Mouse (Mus musculus) lung, embryonic 14.5 days (tissue): Measurements from ENCODE around the gene Fam83c. TPM values are rescaled to one million over a fixed set of nuclear protein-coding genes. Genes with fewer than 3 reads are reported as not detected.
"Not testable (repeated sequence)": the region's sequence is repeated elsewhere in the genome, so short reads cannot be mapped to it uniquely, and the experiment has no call there.

Source experiments
- ATAC-seq: fragments of 200-750 bp; cut with Nextera tagmentation; 2 replicates; pipeline ENCODE4 v1.8.0; 2017; ENCODE audit warnings: mild to moderate bottlenecking, moderate TSS enrichment, moderate library complexity; ENCODE audit not compliant: insufficient read depth
- DNase-seq: peaks from one replicate; pipeline ENCODE4 v3.0.0-alpha.2; 2015
- H3K27ac ChIP-seq: fragments of 300-500 bp; sonication (generic); 2 replicates; pipeline ENCODE4 v1.5.1; 2014; ENCODE audit warnings: low read depth, mild to moderate bottlenecking, moderate library complexity
- H3K27me3 ChIP-seq: fragments of 300-500 bp; sonication (generic); 2 replicates; pipeline ENCODE4 v1.6.1; 2014; ENCODE audit warnings: low read length, control low read depth; ENCODE audit not compliant: insufficient read depth
- H3K36me3 ChIP-seq: fragments of 300-500 bp; sonication (generic); 2 replicates; pipeline ENCODE4 v1.6.1; 2014; ENCODE audit warnings: control low read depth; ENCODE audit not compliant: insufficient read depth
- H3K4me1 ChIP-seq: fragments of 300-500 bp; sonication (generic); 2 replicates; pipeline ENCODE4 v1.6.1; 2014; ENCODE audit warnings: antibody characterized with exemption, control low read depth; ENCODE audit not compliant: insufficient read depth
- H3K4me2 ChIP-seq: fragments of 300-500 bp; sonication (generic); 2 replicates; pipeline ENCODE4 v1.6.1; 2014; ENCODE audit warnings: mild to moderate bottlenecking
- H3K4me3 ChIP-seq: fragments of 300-500 bp; sonication (generic); 2 replicates; pipeline ENCODE4 v1.5.1; 2014; ENCODE audit warnings: low read depth, low read length
- H3K9ac ChIP-seq: fragments of 300-500 bp; sonication (generic); 2 replicates; pipeline ENCODE4 v1.6.1; 2014
- H3K9me3 ChIP-seq: fragments of 300-500 bp; sonication (generic); 2 replicates; pipeline ENCODE4 v1.6.1; 2016; ENCODE audit warnings: low read depth, low read length, control low read depth
- CTCF ChIP-seq: IDR thresholded peaks from 2 replicates; pipeline ENCODE4 v1.5.1; 2016; ENCODE audit warnings: antibody characterized with exemption, low read depth
- WGBS: fragments of 180-500 bp; shearing (Covaris S2); extraction: QIAGEN DNeasy Blood & Tissue Kit; methylation state at CpG from one replicate; pipeline ENCODE4 v1.1.7; 2014; 5-methylcytosine and 5-hydroxymethylcytosine counted together
- polyA plus RNA-seq: library from polyadenylated mRNA; unstranded; fragments of >200 nt; fragmentation: Nextera tagmentation; extraction: Ambion mirVana; gene quantifications from 2 replicates; pipeline ENCODE4 v1.2.1, GENCODE M21; 2014

Gene Fam83c
- polyA plus RNA-seq, 1 experiment from 2014 or later, result 0.11 TPM

DNA sequence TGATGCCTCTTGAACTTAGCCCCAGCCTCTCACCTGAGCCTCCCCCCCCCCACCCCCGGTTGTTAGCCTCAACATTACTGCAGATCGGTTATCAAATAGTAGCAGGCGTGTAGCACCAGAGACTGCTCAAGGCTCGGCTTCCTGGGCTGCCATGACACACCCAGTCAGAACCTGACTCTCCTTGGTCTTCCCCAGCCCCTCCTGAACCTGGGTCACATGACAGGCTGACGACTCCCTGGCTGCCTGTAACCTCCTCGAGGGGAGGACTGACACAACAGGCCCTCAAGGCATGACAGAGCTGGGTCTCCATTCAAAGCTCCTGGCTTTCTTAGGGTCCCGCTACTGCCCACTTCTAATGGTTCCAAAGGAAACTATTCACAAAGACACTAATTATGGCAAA is 14.8 kb upstream of the Fam83c start:
- Histone ChIP-seq H3K27me3 (no peaks in the 10 kb centered on the region), H3K4me2 (no peak overlapping the region), H3K9ac (no peak overlapping the region), H3K4me3 (no peak overlapping the region), H3K27ac (no peak overlapping the region), H3K4me1 (no peaks in the 10 kb centered on the region), H3K36me3 (peaks cover 65% of the 10 kb centered on the region), H3K9me3 (no peaks in the 10 kb centered on the region)
- no peak for ATAC-seq
- TF ChIP-seq CTCF, result no peak
- WGBS, result 64% methylated on average over 7 of the region's 7 CpGs
- no peak for DNase-seq

DNA sequence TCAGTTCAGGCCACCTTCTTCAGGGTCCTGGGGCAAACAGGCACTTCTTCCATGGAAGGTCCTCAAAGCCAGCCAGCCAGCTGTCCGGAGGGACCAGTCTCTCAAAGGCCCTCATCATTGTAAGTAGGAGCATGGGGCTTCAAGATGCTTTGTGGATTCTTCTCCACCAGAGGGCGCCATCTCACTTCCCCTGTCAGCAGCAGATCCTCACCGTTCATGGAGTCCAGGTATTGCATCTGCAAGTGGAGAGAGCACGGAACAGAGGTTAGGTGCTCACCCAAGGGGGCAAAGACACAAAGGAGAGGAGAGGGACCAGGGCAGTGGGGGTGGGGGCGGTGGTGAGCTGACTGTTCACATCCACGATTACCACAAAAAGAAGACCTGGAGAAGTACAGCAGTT is 13.6 kb upstream of the Fam83c start:
- Histone ChIP-seq H3K4me1 (no peaks in the 10 kb centered on the region), H3K27me3 (no peaks in the 10 kb centered on the region), H3K4me2 (no peak overlapping the region), H3K9ac (no peak overlapping the region), H3K36me3 (peaks cover 57% of the 10 kb centered on the region; the same call in 1 of the 2 replicates), H3K27ac (no peak overlapping the region), H3K4me3 (no peak overlapping the region), H3K9me3 (no peaks in the 10 kb centered on the region)
- 23% methylated on average over 6 of the region's 6 CpGs for WGBS
- DNase-seq (peak; percentile 89), ATAC-seq (peak; percentile 44; the same call in 1 of the 2 replicates)
- TF ChIP-seq CTCF, result peak; percentile 96

DNA sequence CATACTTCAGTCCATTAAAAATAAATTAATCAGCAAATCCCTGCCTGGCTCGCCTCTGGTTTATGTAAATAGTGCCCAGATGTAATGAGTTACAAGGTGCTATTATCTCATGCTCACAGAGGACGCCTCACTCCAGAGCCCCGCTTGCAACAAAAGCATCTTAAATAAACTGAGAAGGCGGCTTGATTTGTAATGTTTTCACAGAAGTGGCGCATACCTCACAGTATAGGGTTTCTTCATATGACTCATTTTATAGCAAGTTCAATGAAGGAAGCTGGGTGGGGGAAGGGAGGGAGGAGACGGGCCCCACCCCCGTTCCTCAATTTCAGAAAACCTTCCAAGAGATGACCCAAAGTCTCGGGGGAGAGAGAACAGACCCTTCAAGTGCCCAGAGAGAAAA is 12.3 kb upstream of the Fam83c start:
- WGBS, result 61% methylated on average over 8 of the region's 8 CpGs
- Histone ChIP-seq H3K36me3 (peaks cover 56% of the 10 kb centered on the region; the same call in 1 of the 2 replicates), H3K9ac (no peak overlapping the region), H3K27ac (no peak overlapping the region), H3K27me3 (no peaks in the 10 kb centered on the region), H3K9me3 (no peaks in the 10 kb centered on the region), H3K4me2 (no peak overlapping the region), H3K4me3 (no peak overlapping the region), H3K4me1 (no peaks in the 10 kb centered on the region)
- no peak for TF ChIP-seq CTCF
- no peak for DNase-seq
- no peak for ATAC-seq

DNA sequence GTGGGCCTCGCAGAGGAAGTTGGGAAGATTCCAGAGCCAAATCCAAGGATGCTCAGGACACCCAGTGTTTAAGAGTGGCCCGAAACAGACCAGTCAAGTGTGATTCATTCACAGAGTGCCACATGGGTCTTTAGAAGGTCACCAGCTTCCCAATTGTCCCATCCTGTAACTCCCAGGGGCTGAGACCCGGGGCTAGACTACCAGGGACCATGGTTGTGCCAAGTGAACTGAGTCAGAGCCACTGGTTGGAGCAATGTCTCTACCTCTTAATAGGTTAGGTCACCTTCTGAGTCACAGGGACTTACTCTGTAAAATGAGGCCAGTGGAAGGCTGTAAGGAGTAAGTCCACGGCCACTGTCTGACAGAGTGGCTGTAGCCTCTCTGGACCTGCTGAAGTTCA is 4.3 kb upstream of the Fam83c start:
- Histone ChIP-seq H3K27me3 (no peaks in the 10 kb centered on the region), H3K9ac (no peak overlapping the region), H3K36me3 (no peaks in the 10 kb centered on the region), H3K4me2 (no peak overlapping the region), H3K27ac (no peak overlapping the region), H3K9me3 (no peaks in the 10 kb centered on the region), H3K4me3 (no peak overlapping the region), H3K4me1 (no peaks in the 10 kb centered on the region)
- WGBS, result 81% methylated on average over 4 of the region's 4 CpGs
- DNase-seq (no peak), ATAC-seq (no peak)
- TF ChIP-seq CTCF, result no peak

DNA sequence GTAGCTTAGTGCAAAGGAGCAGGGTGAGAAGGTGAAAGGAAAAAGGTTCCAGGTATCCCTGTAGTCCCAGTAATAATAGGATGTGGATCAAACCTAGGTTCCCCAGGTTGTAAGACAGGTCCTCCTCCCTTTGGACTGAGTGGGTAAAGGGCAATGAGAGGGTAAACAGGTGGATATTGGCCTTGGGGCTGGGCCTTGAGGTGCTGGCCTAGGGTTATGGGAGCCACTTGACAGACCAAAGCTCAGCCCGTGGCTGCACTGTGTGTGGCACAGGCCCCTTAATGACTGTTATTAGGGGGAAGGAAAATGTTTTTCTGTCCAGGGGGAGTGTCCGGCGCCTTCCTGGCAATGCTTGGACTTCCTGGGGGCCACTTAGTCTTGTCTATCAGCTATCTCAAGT is 3.3 kb upstream of the Fam83c start:
- 60% methylated on average over 3 of the region's 3 CpGs for WGBS
- DNase-seq, result no peak

DNA sequence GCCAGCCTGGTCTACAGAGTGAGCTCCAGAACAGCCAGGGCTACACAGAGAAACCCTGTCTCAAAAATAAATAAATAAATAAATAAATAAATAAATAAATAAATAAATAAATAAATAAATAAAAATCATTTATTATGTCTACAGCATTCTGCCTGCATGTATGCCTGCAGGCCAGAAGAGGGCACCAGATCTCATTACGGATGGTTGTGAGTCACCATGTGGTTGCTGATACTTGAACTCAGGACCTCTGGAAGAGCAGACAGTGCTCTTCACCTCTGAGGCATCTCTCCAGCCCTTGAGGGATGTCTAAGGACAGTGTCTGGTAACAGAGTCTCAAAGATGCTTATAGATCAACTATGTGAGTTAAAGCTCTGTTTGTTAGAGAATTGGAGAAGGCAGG is 2.6 kb downstream of the Fam83c start:
- H3K9me3 ChIP-seq, DNase-seq, H3K27me3 ChIP-seq, H3K27ac ChIP-seq, H3K4me3 ChIP-seq, H3K9ac ChIP-seq, H3K4me1 ChIP-seq, H3K4me2 ChIP-seq, H3K36me3 ChIP-seq, ATAC-seq: not testable (repeated sequence)
- peak; percentile 40 for TF ChIP-seq CTCF
- WGBS, result 66% methylated on average over 1 of the region's 1 CpGs

More for the DNA sequence above, 3.3 kb upstream of the Fam83c start:
- ATAC-seq, result no peak
- H3K4me2 ChIP-seq, result no peak overlapping the region
- no peak overlapping the region for H3K27ac ChIP-seq
- H3K4me1 ChIP-seq, result no peaks in the 10 kb centered on the region
- no peaks in the 10 kb centered on the region for H3K36me3 ChIP-seq
- H3K9ac ChIP-seq, result no peak overlapping the region
- H3K9me3 ChIP-seq, result no peaks in the 10 kb centered on the region
- no peak for TF ChIP-seq CTCF
- H3K27me3 ChIP-seq, result no peaks in the 10 kb centered on the region
- H3K4me3 ChIP-seq, result no peak overlapping the region

DNA sequence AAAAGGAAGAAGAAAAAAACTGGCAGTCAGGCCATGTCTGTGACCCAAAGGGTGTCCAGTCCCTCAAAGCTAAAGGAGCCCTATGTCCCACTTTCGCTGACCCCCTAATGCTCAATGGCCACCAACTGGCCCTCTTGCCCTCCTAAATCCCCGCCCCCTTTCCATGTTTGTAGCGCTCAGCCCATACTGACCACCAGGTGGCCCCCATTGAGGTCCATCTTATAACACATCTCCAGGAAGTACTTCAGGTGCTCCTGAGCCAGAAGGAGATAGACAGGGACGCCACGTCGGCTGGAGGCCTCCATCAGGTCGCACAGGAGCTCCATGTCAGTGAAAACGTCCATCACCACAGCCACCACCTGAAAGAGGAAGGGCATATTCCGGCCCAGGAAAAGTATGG is 3.4 kb downstream of the Fam83c start:
- ATAC-seq (no peak), DNase-seq (peak; percentile 34)
- no peak overlapping the region for H3K4me3 ChIP-seq
- H3K9me3 ChIP-seq, result no peaks in the 10 kb centered on the region
- peak; percentile 48 for TF ChIP-seq CTCF
- H3K4me2 ChIP-seq, result no peak overlapping the region
- no peaks in the 10 kb centered on the region for H3K36me3 ChIP-seq
- H3K27me3 ChIP-seq, result no peaks in the 10 kb centered on the region
- H3K27ac ChIP-seq, result no peak overlapping the region
- H3K9ac ChIP-seq, result no peak overlapping the region
- H3K4me1 ChIP-seq, result no peaks in the 10 kb centered on the region; the same call in 1 of the 2 replicates
- 51% methylated on average over 9 of the region's 9 CpGs for WGBS

DNA sequence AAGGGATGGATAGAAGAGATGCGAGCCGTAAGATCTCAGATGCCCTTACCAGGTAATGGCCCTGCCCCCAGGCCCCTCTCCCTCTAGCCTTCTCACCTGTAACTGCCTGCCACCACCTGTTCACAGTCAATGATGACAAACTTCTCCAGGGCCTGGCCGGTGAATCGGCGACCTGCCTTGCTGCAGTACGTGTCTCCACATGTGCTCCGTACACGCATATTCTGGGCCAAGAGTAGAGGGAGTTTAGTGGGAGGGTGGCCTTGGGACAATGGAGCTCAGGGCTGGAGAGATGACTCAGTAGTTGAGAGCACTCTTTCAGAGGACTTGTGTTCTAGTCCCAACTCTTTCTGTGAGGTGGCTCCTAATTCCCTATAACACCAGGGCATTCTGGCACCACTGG is 3.8 kb downstream of the Fam83c start:
- no peak for DNase-seq
- whole genome bisulfite sequencing, result 87% methylated on average over 8 of the region's 8 CpGs
- TF ChIP-seq CTCF, result no peak

More for the DNA sequence above, 3.8 kb downstream of the Fam83c start:
- no peaks in the 10 kb centered on the region for H3K9me3 ChIP-seq
- H3K9ac ChIP-seq, result no peak overlapping the region
- no peaks in the 10 kb centered on the region for H3K27me3 ChIP-seq
- no peak overlapping the region for H3K4me2 ChIP-seq
- no peak overlapping the region for H3K4me3 ChIP-seq
- no peak overlapping the region for H3K27ac ChIP-seq
- no peaks in the 10 kb centered on the region; the same call in 1 of the 2 replicates for H3K4me1 ChIP-seq
- ATAC-seq, result no peak
- no peaks in the 10 kb centered on the region for H3K36me3 ChIP-seq
